In the genomic region with DNA sequence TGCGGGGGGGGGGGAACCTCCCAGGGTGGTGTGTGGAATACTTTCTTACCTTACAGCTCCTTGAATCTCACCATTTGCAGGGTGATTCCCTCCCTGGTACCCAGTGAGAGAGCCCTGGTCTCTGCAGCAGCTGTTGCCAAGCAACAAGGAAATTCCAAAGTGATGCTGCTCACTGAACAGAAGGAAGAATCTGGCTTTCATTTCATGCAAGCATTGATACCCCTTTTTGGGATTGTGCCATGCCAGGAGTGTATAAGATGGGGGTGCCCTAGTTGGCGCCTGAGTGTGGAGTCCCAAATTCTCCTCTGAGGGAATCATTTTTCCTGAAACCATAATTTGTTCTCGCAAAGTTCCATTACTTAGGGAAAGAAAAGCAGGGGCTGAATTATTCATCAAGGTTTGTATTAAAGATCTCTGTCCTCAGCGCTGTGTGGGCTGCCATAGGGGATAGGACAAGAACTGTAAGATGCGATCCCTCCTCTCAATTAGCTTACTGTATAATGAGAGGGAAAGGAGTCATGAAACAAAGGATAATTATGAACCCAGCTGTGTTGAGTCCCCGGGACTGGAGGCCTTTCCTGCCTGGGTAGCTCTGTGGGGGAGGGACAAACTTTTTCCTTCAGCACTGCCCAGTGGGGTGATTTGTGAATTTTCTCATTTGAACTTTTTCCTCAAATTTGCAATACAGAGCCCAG, we compare ENCODE assay signal across 11 mouse cellular contexts.
DNase-seq lines count a peak whose midpoint lies in the region; ATAC-seq lines count a peak whose summit lies in the region.
"Had no signal": no experiment of that assay in that cellular context is flagged by ENCODE, and none has a peak within 500 bp of the region (broad histone marks: within the 10 kb centered on the region; RNA-seq: fewer than 3 reads in every experiment).

No protein-coding gene starts in this region.

- no peaks in the 10 kb centered on the region for H3K27me3 ChIP-seq in hindbrain, embryonic 11.5 days (ENCODE audit: control insufficient read depth, insufficient read depth, low read length)
- no peaks in the 10 kb centered on the region for H3K27me3 ChIP-seq in hindbrain, embryonic 10.5 days (ENCODE audit: insufficient read depth, poor library complexity, severe bottlenecking)
- H3K27me3 ChIP-seq: embryonic facial prominence, embryonic 13.5 days; heart, embryonic 12.5 days; liver, embryonic 15.5 days had no signal

- H3K4me1 ChIP-seq in hindbrain, embryonic 11.5 days (replicated peaks; ENCODE audit: control insufficient read depth, insufficient read depth, low read length) = no peaks in the 10 kb centered on the region
- H3K4me1 ChIP-seq in hindbrain, embryonic 10.5 days (replicated peaks) = 0 out of 2 replicates have a peak, but pooled peaks cover 7% of the 10 kb centered on the region
- H3K4me1 ChIP-seq: heart, embryonic 12.5 days; liver, embryonic 15.5 days had no signal

- peak; percentile 21 for DNase-seq in hindbrain, embryonic 11.5 days (ENCODE audit: low spot score)
- DNase-seq in hindbrain, embryonic 10.5 days (ENCODE audit: low spot score) = no peak
- DNase-seq in frontal cortex, postnatal 36 days (ENCODE audit: low spot score in 2 of 2) = peak; percentile 54 to 69
- peak; percentile 18 to 65 for DNase-seq in left cerebral cortex, adult 8-10 months (ENCODE audit: low spot score in 2 of 2)
- DNase-seq in right cerebral cortex, postnatal 10 days (ENCODE audit: low spot score in 2 of 2) = peak; percentile 77 to 88
- no peak for DNase-seq in lung, postnatal 10 days
- DNase-seq in heart, postnatal 25 days (ENCODE audit: low spot score) = no peak

- H3K36me3 ChIP-seq in hindbrain, embryonic 11.5 days (ENCODE audit: control insufficient read depth, insufficient read depth, low read length) = no peaks in the 10 kb centered on the region
- H3K36me3 ChIP-seq in hindbrain, embryonic 10.5 days = peaks cover 59% of the 10 kb centered on the region
- H3K36me3 ChIP-seq: liver, embryonic 15.5 days had no signal

- WGBS in hindbrain, embryonic 11.5 days = 82% methylated on average over 6 of the region's 6 CpGs
- WGBS in hindbrain, embryonic 10.5 days = 83% methylated on average over 6 of the region's 6 CpGs

- H3K27ac ChIP-seq in hindbrain, embryonic 11.5 days (ENCODE audit: low read depth, low read length) = no peak overlapping the region
- H3K27ac ChIP-seq in hindbrain, embryonic 10.5 days = no peak overlapping the region
- H3K27ac ChIP-seq: embryonic facial prominence, embryonic 13.5 days; liver, embryonic 15.5 days had no signal

- no peak overlapping the region for H3K4me2 ChIP-seq in hindbrain, embryonic 11.5 days (replicated peaks; ENCODE audit: low read depth, low read length)
- H3K4me2 ChIP-seq: embryonic facial prominence, embryonic 13.5 days; heart, embryonic 12.5 days; liver, embryonic 15.5 days had no signal

- intact Hi-C loops in heart, postnatal 25 days (cut with DNase I) = loop anchor here (5.0 kb wide), 1 partner anchor 102 kb away; the partner anchor contains the start of gene Dock1

- H3K9ac ChIP-seq in hindbrain, embryonic 11.5 days (ENCODE audit: low read depth, low read length) = no peak overlapping the region
- H3K9ac ChIP-seq: embryonic facial prominence, embryonic 13.5 days; heart, embryonic 12.5 days; liver, embryonic 15.5 days had no signal

- peak; percentile 17; the same call in 1 of the 2 replicates for ATAC-seq in hindbrain, embryonic 11.5 days (ENCODE audit: low FRiP score)
- ATAC-seq in CD4-positive, CD25-positive, alpha-beta regulatory T cell, adult 4 months = no peak

- no peaks in the 10 kb centered on the region for H3K9me3 ChIP-seq in hindbrain, embryonic 11.5 days (ENCODE audit: control insufficient read depth, low read length)
- no peaks in the 10 kb centered on the region for H3K9me3 ChIP-seq in hindbrain, embryonic 10.5 days
- H3K9me3 ChIP-seq: embryonic facial prominence, embryonic 13.5 days; heart, embryonic 12.5 days; liver, embryonic 15.5 days had no signal

- H3K4me3 ChIP-seq in hindbrain, embryonic 11.5 days (ENCODE audit: low read depth, low read length) = no peak overlapping the region
- no peak overlapping the region for H3K4me3 ChIP-seq in hindbrain, embryonic 10.5 days
- H3K4me3 ChIP-seq: embryonic facial prominence, embryonic 13.5 days; heart, embryonic 12.5 days; liver, embryonic 15.5 days had no signal

Comparison
In these comparisons a context has a peak if more than half of its experiments do, and no peak if none do; other contexts are left out.
1. DNase-seq: peak in hindbrain, embryonic 11.5 days (single experiment), frontal cortex, postnatal 36 days (2 of 2), left cerebral cortex, adult 8-10 months (2 of 2) and right cerebral cortex, postnatal 10 days (2 of 2); none in hindbrain, embryonic 10.5 days (single experiment), lung, postnatal 10 days (single experiment) and heart, postnatal 25 days (single experiment).